Mouse (Mus musculus) C2C12 (cell line): ENCODE measurements at regions not wholly inside any gene's neighbourhood (a gene's known extent, or its start where the extent isn't known, plus 50 kb on each side); places are given as distances from the start of the nearest gene placed in this dataset.

Source experiments
- CEBPB ChIP-seq: IDR thresholded peaks from one replicate; pipeline ENCODE4 v1.6.1; 2011; ENCODE audit warnings: low read depth, mild to moderate bottlenecking, control low read depth, moderate library complexity
- CTCF ChIP-seq: IDR thresholded peaks from one replicate; pipeline ENCODE4 v1.5.1; 2011; ENCODE audit not compliant: control insufficient read depth, insufficient read depth, insufficient read length
- MAX ChIP-seq: IDR thresholded peaks from one replicate; pipeline ENCODE4 v1.6.1; 2011; ENCODE audit warnings: mild to moderate bottlenecking, control low read depth
- MYOD1 ChIP-seq: IDR thresholded peaks from one replicate; pipeline ENCODE4 v1.6.1; 2011; ENCODE audit warnings: low read depth; ENCODE audit not compliant: control insufficient read depth, insufficient read length
- MYOG ChIP-seq: IDR thresholded peaks from one replicate; pipeline ENCODE4 v1.6.1; 2011; ENCODE audit not compliant: control insufficient read depth, insufficient read length; ENCODE audit errors: extremely low read depth
- USF1 ChIP-seq: IDR thresholded peaks from one replicate; pipeline ENCODE4 v1.6.1; 2011; ENCODE audit warnings: low read depth, mild to moderate bottlenecking, control low read depth, moderate library complexity

GRCm38 (mm10) chr16:55523264-55523663 is 225.5 kb upstream of the Zpld1 start:
- TF ChIP-seq CEBPB = no peak
- TF ChIP-seq USF1 = no peak
- no peak for TF ChIP-seq MAX
- TF ChIP-seq MYOD1 = no peak
- no peak for TF ChIP-seq CTCF
- no peak for TF ChIP-seq MYOG
